Mouse (Mus musculus) forebrain, embryonic 12.5 days (tissue): ENCODE results near the gene Hoxc9. TPM values are rescaled to one million over a fixed set of nuclear protein-coding genes. Genes with fewer than 3 reads are reported as not detected.
A peak's percentile ranks its signal among the peaks of the same experiment; 100 is the strongest.

Experiments
- ATAC-seq: fragments of 200-750 bp; cut with Nextera tagmentation; 2 replicates; pipeline ENCODE4 v1.8.0; 2017; ENCODE audit warnings: moderate TSS enrichment; ENCODE audit not compliant: low FRiP score
- H3K27ac ChIP-seq: fragments of 300-500 bp; sonication (generic); 2 replicates; pipeline ENCODE4 v1.5.1; 2016; ENCODE audit warnings: mild to moderate bottlenecking
- H3K27me3 ChIP-seq: fragments of 300-500 bp; sonication (generic); 2 replicates; pipeline ENCODE4 v1.6.1; 2016; ENCODE audit warnings: mild to moderate bottlenecking
- H3K36me3 ChIP-seq: fragments of 300-500 bp; sonication (generic); replicated peaks from 2 replicates; pipeline ENCODE4 v1.6.1; 2016; ENCODE audit warnings: mild to moderate bottlenecking
- H3K4me1 ChIP-seq: fragments of 300-500 bp; sonication (generic); 2 replicates; pipeline ENCODE4 v1.6.1; 2016
- H3K4me2 ChIP-seq: fragments of 300-500 bp; sonication (generic); 2 replicates; pipeline ENCODE4 v1.6.1; 2016; ENCODE audit warnings: mild to moderate bottlenecking, moderate library complexity
- H3K4me3 ChIP-seq: fragments of 300-500 bp; sonication (generic); replicated peaks from 2 replicates; pipeline ENCODE4 v1.5.1; 2016; ENCODE audit warnings: mild to moderate bottlenecking
- H3K9ac ChIP-seq: fragments of 300-500 bp; sonication (generic); 2 replicates; pipeline ENCODE4 v1.6.1; 2016; ENCODE audit warnings: mild to moderate bottlenecking
- H3K9me3 ChIP-seq: fragments of 300-500 bp; sonication (generic); 2 replicates; pipeline ENCODE4 v1.6.1; 2016
- WGBS: fragments of 180-500 bp; shearing (Covaris S2); methylation state at CpG from one replicate; pipeline ENCODE4 v1.1.7; 2016; 5-methylcytosine and 5-hydroxymethylcytosine counted together
- polyA plus RNA-seq: library from polyadenylated mRNA; unstranded; fragments of >200 nt; fragmentation: Nextera tagmentation; extraction: Ambion mirVana; gene quantifications from 2 replicates; pipeline ENCODE4 v1.2.1, GENCODE M21; 2016

Hoxc9 gene
- polyA plus RNA-seq, 1 experiment from 2014 or later = not detected

DNA sequence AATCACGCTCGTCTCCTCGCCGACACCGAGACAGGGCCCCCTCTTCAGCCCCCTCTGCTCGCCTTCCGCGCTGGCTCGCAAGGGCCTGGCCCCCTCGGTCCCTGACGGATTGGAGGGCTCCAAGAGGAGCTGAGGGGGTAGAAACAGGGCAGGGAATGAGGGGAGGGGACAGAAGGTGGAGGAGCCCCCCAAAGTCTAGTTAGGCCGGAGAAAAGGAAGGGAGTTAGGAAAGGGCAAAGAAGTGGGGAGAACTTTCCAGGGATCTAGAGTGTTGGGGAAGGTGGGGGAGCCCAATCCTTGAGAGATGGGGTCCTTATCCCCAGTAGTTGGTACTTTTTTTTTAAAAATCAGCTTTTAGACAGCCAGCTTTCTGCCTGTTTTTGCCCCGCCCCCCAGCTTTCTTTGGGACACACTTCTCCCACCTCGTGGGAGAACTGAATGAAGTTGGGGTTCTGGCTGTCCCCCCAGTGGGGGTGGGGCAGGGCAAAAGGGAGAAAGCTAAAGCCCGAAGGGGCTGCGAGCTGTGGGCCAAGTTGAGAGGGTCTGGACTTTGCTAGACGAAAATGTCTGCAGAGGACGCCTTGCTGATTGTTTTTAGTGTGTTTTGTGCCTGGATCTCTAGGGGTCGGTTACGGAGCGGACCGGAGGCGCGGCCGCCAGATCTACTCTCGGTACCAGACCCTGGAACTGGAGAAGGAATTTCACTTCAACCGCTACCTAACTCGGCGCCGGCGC is 34.0 kb downstream of the Hoxc9 start:
- peaks cover 5% of the 10 kb centered on the region for H3K4me1 ChIP-seq
- under 1% methylated on average over 31 of the region's 31 CpGs for WGBS
- no peaks in the 10 kb centered on the region for H3K36me3 ChIP-seq
- no peaks in the 10 kb centered on the region for H3K9me3 ChIP-seq
- no peak for ATAC-seq
- no peak overlapping the region for H3K9ac ChIP-seq
- H3K27ac ChIP-seq = no peak overlapping the region
- H3K27me3 ChIP-seq = peaks cover 99% of the 10 kb centered on the region
- H3K4me3 ChIP-seq = no peak overlapping the region
- H3K4me2 ChIP-seq = no peak overlapping the region

DNA sequence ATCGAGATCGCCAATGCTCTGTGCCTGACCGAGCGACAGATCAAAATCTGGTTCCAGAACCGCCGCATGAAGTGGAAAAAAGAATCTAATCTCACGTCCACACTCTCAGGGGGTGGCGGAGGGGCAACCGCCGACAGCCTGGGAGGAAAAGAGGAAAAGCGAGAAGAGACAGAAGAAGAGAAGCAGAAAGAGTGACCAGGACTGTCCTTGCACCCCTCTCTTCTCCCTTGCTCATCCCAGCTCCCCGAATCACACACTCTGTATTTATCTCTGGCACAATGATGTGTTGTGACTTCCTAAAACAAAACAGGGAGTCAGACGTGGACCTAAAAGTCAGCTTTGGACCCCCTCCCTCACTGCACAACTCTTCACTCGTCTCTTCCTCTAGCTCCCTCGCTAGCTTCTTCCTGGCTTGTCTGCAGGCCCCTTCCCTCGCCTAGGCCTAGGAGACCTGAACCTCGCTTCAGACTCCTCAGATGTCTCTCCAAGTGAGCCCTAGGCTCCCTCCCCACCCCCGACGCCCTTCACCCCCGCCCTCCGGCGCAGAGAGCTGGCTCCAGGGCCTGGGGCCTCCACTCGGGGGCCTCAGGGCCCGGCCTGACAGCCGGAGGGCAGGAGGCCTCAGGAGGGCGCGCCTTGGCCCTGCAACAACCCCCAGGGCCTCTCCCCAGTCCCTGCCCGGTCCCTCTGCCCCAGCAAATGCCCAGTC is 34.8 kb downstream of the Hoxc9 start:
- ATAC-seq = no peak
- Histone ChIP-seq H3K27me3 (peaks cover 99% of the 10 kb centered on the region), H3K36me3 (no peaks in the 10 kb centered on the region), H3K4me1 (peaks cover 5% of the 10 kb centered on the region), H3K9ac (no peak overlapping the region), H3K27ac (no peak overlapping the region), H3K4me2 (no peak overlapping the region), H3K9me3 (no peaks in the 10 kb centered on the region), H3K4me3 (no peak overlapping the region)
- WGBS = under 1% methylated on average over 28 of the region's 28 CpGs

DNA sequence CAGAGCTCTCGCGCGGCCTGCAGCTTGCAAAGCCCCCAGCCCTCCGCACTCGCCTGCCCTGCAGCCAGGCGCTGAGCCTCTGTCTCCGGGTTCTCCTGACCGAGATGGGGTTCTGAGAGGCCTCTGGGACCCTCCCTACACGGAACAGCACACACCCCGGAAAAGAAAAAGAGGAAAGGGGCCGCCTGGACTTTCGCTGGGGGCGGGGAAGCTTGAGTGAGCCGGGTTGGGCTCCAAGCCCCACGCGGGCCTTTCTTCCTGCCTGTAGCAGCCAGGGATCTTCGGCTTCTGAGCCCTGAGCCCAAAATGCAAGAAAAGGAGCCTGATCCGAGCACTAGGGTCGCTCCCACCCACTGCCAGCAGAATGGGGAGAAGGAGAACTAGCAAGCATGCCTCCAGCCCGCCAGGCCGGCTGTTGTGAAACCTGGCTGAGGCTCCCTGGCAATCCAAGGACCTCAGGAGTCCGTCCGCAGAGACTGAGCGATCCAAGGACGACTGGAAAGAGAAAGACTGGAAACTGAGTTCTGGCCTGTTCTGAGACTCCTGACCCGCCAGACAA is 35.8 kb downstream of the Hoxc9 start:
- Histone ChIP-seq H3K27me3 (peaks cover 99% of the 10 kb centered on the region), H3K9ac (no peak overlapping the region), H3K36me3 (no peaks in the 10 kb centered on the region), H3K4me3 (no peak overlapping the region), H3K4me1 (peaks cover 5% of the 10 kb centered on the region), H3K27ac (no peak overlapping the region), H3K9me3 (no peaks in the 10 kb centered on the region), H3K4me2 (no peak overlapping the region)
- no peak for ATAC-seq
- WGBS = 1% methylated on average over 26 of the region's 26 CpGs

DNA sequence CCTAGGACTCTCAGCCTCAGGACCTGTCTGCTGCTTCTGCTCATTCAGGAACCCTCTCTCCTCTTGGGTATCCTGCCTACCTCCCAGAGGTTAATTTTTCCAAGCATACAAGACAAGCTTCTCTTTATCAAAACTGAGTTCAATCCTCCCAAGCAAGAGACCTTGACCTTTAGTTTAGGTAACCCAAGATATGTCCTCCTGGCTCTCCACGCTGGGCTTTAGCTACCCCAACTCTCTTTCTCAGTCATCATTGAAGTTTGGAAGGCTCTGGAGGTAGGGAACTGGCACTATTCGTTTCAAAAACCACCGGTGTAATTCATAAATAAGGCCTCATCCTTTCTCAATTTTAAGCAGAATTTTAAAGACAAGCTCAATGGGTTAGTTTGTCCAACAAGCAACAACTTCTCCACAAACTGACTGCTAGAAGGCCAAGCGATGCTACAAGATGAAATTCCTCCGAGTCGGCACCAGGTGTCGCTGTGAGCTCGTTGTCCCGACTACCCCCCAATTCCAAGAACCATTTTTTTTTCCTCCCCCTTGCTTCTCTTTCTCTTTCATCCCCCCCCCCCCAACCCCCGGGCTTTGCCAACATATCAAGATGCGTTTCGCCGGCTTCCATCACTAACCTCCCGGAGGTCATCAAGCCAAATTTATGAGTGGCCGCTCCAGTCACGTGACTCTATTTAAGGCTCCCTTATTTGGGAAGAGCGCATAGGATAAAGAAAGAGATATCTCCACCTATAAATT is 37.2 kb downstream of the Hoxc9 start:
- Histone ChIP-seq H3K27ac (no peak overlapping the region), H3K4me3 (no peak overlapping the region), H3K4me2 (no peak overlapping the region), H3K36me3 (no peaks in the 10 kb centered on the region), H3K27me3 (peaks cover 99% of the 10 kb centered on the region), H3K9ac (no peak overlapping the region), H3K4me1 (peaks cover 5% of the 10 kb centered on the region), H3K9me3 (no peaks in the 10 kb centered on the region)
- ATAC-seq = no peak
- WGBS = 2% methylated on average over 17 of the region's 17 CpGs

DNA sequence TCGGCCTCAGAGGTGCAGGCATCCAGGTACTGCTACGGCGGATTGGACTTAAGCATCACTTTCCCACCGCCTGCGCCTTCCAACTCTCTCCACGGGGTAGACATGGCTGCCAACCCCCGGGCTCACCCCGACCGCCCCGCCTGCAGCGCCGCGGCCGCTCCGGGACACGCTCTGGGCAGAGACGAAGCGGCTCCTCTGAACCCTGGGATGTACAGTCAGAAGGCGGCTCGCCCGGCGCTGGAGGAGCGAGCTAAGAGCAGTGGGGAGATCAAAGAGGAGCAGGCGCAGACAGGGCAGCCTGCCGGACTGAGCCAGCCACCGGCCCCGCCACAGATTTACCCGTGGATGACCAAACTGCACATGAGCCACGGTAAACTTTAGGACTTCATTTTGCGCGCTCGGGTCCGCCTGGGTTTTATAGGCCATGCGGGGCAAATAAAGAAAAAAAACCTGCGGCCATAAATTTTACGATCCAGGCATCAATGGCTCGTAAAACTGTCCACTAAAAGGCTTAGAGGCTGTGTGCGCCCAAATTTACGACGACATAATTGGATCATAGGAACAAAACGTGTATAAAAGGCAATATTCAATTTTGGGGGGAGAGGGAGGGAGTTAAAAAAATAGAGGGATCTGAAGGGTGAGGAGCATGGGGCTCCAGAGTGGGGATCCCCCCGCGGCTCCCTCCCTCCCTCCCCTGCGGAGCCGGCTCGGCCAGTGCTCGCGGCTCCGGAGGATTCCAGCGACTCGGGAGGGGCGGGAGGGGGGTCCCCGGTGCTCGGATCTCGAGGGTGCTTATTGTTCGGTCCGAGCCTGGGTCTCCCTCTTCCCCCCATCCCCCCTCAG is 38.1 kb downstream of the Hoxc9 start:
- H3K4me1 ChIP-seq = peaks cover 5% of the 10 kb centered on the region
- H3K4me3 ChIP-seq = 0 out of 2 replicates have a peak overlapping the region, but pooled peaks have one; percentile 4
- no peak overlapping the region for H3K9ac ChIP-seq
- no peaks in the 10 kb centered on the region for H3K9me3 ChIP-seq
- H3K4me2 ChIP-seq = 0 out of 2 replicates have a peak overlapping the region, but pooled peaks have one; percentile 10
- H3K27ac ChIP-seq = no peak overlapping the region
- H3K27me3 ChIP-seq = peaks cover 99% of the 10 kb centered on the region
- no peak for ATAC-seq
- WGBS = under 1% methylated on average over 43 of the region's 57 CpGs
- no peaks in the 10 kb centered on the region for H3K36me3 ChIP-seq

DNA sequence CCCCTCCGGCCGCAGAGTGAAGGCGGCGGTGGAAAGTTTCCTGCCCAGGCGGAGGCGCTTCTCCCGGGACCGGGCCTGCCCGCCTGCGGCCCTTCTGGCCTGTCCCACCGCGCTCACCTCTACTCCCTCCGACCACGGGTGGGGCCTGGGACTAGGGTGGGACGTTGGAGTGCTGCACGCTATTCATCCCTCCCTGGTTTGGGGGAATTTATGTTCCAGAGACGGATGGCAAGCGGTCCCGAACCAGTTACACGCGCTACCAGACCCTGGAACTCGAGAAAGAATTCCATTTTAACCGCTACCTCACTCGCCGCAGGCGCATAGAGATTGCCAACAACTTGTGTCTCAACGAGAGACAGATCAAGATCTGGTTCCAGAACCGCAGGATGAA is 38.8 kb downstream of the Hoxc9 start:
- 0 out of 2 replicates have a peak overlapping the region, but pooled peaks have one; percentile 4 for H3K4me3 ChIP-seq
- H3K4me1 ChIP-seq = peaks cover 5% of the 10 kb centered on the region
- H3K9me3 ChIP-seq = no peaks in the 10 kb centered on the region
- H3K9ac ChIP-seq = no peak overlapping the region
- ATAC-seq = no peak
- WGBS = under 1% methylated on average over 28 of the region's 28 CpGs
- no peak overlapping the region for H3K4me2 ChIP-seq
- peaks cover 99% of the 10 kb centered on the region for H3K27me3 ChIP-seq
- no peak overlapping the region for H3K27ac ChIP-seq
- no peaks in the 10 kb centered on the region for H3K36me3 ChIP-seq

DNA sequence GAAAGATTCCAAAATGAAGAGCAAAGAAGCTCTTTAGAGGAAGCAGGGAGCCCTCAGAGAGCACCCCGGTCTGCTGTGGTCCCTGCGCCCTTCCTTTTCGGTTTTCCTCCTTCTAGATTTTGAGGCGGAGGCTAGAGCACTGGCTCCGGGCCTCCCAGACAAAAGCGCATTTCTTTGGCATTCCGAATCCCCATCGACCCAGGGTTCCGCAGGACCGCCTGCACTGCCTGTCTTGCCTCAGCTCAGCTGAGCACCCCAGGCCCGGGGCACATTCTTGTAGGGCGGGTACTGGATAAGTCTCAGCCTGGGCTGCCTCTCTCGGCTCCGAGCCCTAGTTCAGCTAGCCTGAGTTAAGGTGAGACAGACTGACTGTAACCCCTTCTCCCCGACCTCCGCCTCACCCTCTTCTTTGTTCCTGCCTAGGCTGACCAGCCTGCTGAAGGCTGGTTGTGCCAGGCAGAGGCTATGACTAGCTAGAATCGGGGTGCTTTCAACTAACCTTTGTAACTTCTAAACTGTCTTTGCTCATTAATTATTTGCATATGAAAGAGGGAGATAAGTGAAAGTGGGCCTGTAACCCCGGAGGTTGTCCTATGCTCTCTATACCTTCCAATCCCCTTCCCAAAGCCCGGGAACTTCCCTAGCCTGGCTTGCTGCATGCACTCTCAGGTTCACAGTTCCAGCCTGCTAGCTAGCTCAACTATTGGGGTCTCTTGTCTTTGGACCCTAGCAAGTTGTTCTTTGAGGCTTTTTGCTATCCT is 39.3 kb downstream of the Hoxc9 start:
- Histone ChIP-seq H3K4me1 (peaks cover 5% of the 10 kb centered on the region), H3K9ac (no peak overlapping the region), H3K27ac (no peak overlapping the region), H3K4me2 (no peak overlapping the region), H3K36me3 (no peaks in the 10 kb centered on the region), H3K4me3 (no peak overlapping the region), H3K27me3 (peaks cover 99% of the 10 kb centered on the region), H3K9me3 (no peaks in the 10 kb centered on the region)
- under 1% methylated on average over 19 of the region's 19 CpGs for WGBS
- ATAC-seq = no peak

DNA sequence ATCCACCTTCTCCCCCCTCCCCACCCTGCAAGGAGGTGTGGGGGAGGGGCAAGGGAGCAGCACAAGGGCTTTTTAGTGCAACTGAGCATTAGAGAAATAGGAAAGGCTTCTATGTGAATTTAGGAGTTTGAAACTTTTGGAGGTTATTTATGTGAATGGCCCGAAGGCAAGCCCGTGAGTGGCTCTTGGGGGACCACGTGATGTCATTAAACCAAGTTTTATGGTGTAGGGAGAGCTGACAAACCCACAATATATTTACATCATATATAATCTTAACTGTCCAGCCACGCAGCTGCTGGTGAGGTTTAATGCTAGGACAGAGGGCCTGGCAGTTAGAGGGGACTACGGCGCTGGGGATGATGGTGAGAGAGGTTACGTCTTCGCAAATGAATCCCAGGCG is 42.4 kb downstream of the Hoxc9 start, which contains the start of gene Hoxc4:
Gene Hoxc4, plus strand, starts transcription at position 299 of the 400 bp plus-strand sequence.
- no peak within 1 kb of the TSS for H3K9ac ChIP-seq
- no peak within 1 kb of the TSS for H3K4me2 ChIP-seq

DNA sequence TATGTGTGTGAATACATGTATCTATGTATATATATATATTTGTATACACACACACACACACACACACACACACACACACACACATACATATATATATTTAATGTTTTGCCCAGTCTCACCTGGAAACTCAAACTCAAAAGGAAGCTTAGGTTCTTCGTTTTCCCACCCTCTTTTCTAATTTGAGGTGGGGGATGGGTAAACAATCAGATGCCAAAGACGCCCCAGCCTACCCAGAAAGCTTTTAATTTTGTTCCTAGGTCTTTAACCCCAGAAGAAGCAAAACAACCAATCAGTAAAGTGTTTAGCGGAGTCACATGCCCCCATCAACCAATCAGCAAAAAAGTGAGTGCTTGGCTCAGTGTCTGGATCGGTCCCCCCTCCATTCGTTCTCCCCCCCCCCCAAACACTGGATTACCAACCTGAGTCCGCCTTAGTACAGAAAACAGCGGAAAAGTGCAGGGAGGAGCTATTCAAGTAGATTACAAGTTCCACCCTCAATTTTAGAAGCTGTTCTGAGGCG is 44.7 kb downstream of the Hoxc9 start:
- no peak for ATAC-seq
- H3K4me3 ChIP-seq = no peak overlapping the region
- H3K27ac ChIP-seq = no peak overlapping the region
- no peak overlapping the region for H3K4me2 ChIP-seq
- no peaks in the 10 kb centered on the region for H3K36me3 ChIP-seq
- no peak overlapping the region for H3K9ac ChIP-seq
- H3K4me1 ChIP-seq = no peaks in the 10 kb centered on the region
- peaks cover 97% of the 10 kb centered on the region for H3K27me3 ChIP-seq
- WGBS = under 1% methylated on average over 8 of the region's 8 CpGs
- H3K9me3 ChIP-seq = no peaks in the 10 kb centered on the region

More for the DNA sequence above, 42.4 kb downstream of the Hoxc9 start, which contains the start of gene Hoxc4:
- Histone ChIP-seq H3K36me3 (no peaks in the 10 kb centered on the region), H3K4me1 (peaks cover 5% of the 10 kb centered on the region), H3K27me3 (peaks cover 99% of the 10 kb centered on the region), H3K4me3 (no peak within 1 kb of the TSS), H3K27ac (no peak within 1 kb of the TSS), H3K9me3 (no peaks in the 10 kb centered on the region)
- 6% methylated on average over 9 of the region's 9 CpGs for WGBS
- no peak for ATAC-seq

DNA sequence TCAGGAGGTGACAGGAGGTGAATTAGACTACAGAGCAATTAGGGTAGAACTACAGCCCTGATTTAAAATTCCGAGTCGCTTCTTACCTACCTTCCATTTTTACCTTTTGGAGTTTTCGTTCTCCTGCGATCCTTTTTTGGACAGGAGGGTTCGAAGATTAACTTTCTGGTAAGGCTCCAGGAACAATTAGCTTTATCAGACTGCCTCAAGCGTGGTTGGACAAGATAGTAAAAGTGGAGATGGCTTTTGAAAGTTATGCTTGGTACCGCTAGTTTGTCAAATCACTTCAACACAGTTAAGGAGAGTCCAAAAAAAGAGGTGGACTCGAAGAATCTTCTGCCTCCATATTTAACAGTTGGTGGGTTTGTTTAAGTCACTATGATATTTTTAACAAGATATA is 45.3 kb downstream of the Hoxc9 start:
- no peak for ATAC-seq
- Histone ChIP-seq H3K4me3 (no peak overlapping the region), H3K9me3 (no peaks in the 10 kb centered on the region), H3K4me1 (no peaks in the 10 kb centered on the region), H3K27ac (no peak overlapping the region), H3K27me3 (peaks cover 97% of the 10 kb centered on the region), H3K36me3 (no peaks in the 10 kb centered on the region), H3K4me2 (no peak overlapping the region), H3K9ac (no peak overlapping the region)
- WGBS = 7% methylated on average over 8 of the region's 8 CpGs

DNA sequence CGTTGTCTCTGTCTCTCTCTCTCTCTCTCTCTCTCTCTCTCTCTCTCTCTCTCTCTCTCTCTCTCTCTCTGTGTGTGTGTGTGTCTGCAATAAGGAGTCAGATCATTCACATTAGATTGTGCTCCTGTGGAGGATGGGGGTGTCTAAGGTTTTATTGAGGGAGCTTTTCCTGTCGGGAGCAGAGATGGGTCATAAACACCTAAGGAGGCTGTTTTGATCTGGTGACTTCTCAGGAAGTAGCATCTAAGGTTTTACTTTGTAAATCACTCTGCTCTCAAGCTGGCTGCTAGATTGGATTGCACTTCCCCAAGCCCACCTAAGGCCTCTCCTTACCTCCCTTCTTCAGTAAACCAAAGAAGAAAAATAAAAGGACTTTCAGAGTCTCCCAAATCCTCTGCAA is 47.9 kb downstream of the Hoxc9 start:
- Histone ChIP-seq H3K9ac (no peak overlapping the region), H3K4me3 (no peak overlapping the region), H3K4me1 (no peaks in the 10 kb centered on the region), H3K4me2 (no peak overlapping the region), H3K27me3 (peaks cover 97% of the 10 kb centered on the region), H3K36me3 (no peaks in the 10 kb centered on the region), H3K27ac (no peak overlapping the region), H3K9me3 (no peaks in the 10 kb centered on the region)
- ATAC-seq = no peak
- 0% methylated on average over 2 of the region's 2 CpGs for WGBS
